Mouse (Mus musculus): ENCODE data around the gene Kalrn.

GRCm38 (mm10) chr16:34506048-34506447 lies 67.3 kb downstream of the Kalrn start:
- no peak for TF ChIP-seq GATA1 (IDR thresholded peaks at IDR 0.05; ENCODE audit: low read length)
- TF ChIP-seq TAL1 (IDR thresholded peaks at IDR 0.05; ENCODE audit: low read length): no peak
